Mouse (Mus musculus) heart, embryonic 13.5 days (tissue): ENCODE measurements at regions not wholly inside any gene's neighbourhood (a gene's known extent, or its start where the extent isn't known, plus 50 kb on each side); places are given as distances from the start of the nearest gene placed in this dataset.
A peak's percentile ranks its signal among the peaks of the same experiment; 100 is the strongest.

ENCODE experiments used
- ATAC-seq: fragments of 200-750 bp; cut with Nextera tagmentation; 2 replicates; pipeline ENCODE4 v1.8.0; 2017; ENCODE audit warnings: moderate TSS enrichment; ENCODE audit not compliant: insufficient number of reproducible peaks, low FRiP score, low TSS enrichment; ENCODE audit errors: extremely low read depth
- H3K27ac ChIP-seq: fragments of 300-500 bp; sonication (generic); replicated peaks from 2 replicates; pipeline ENCODE4 v1.5.1; 2015; ENCODE audit warnings: moderate library complexity, mild to moderate bottlenecking, inconsistent platforms
- H3K27me3 ChIP-seq: fragments of 300-500 bp; sonication (generic); replicated peaks from 2 replicates; pipeline ENCODE4 v1.6.1; 2015; ENCODE audit warnings: mild to moderate bottlenecking, inconsistent platforms
- H3K36me3 ChIP-seq: fragments of 300-500 bp; sonication (generic); 2 replicates; pipeline ENCODE4 v1.6.1; 2015; ENCODE audit warnings: mild to moderate bottlenecking, inconsistent platforms
- H3K4me1 ChIP-seq: fragments of 300-500 bp; sonication (generic); 2 replicates; pipeline ENCODE4 v1.6.1; 2015; ENCODE audit warnings: inconsistent platforms
- H3K4me2 ChIP-seq: fragments of 300-500 bp; sonication (generic); 2 replicates; pipeline ENCODE4 v1.6.1; 2015; ENCODE audit warnings: inconsistent platforms, mild to moderate bottlenecking, moderate library complexity
- H3K4me3 ChIP-seq: fragments of 300-500 bp; sonication (generic); 2 replicates; pipeline ENCODE4 v1.5.1; 2015; ENCODE audit warnings: moderate library complexity, mild to moderate bottlenecking, inconsistent platforms
- H3K9ac ChIP-seq: fragments of 300-500 bp; sonication (generic); 2 replicates; pipeline ENCODE4 v1.6.1; 2015; ENCODE audit warnings: inconsistent platforms, mild to moderate bottlenecking, moderate library complexity
- H3K9me3 ChIP-seq: fragments of 300-500 bp; sonication (generic); 2 replicates; pipeline ENCODE4 v1.6.1; 2016; ENCODE audit warnings: inconsistent platforms
- WGBS: fragments of 180-500 bp; shearing (Covaris S2); methylation state at CpG from one replicate; pipeline ENCODE4 v1.1.7; 2015; ENCODE audit warnings: mixed read lengths; 5-methylcytosine and 5-hydroxymethylcytosine counted together

- no peak for ATAC-seq
- H3K36me3 ChIP-seq: no peaks in the 10 kb centered on the region
- H3K9me3 ChIP-seq: no peaks in the 10 kb centered on the region
- H3K4me3 ChIP-seq: no peak overlapping the region
- 48% methylated on average over 1 of the region's 1 CpGs for WGBS
- no peak overlapping the region for H3K4me2 ChIP-seq
- H3K27me3 ChIP-seq: no peaks in the 10 kb centered on the region
- H3K9ac ChIP-seq: no peak overlapping the region
- H3K27ac ChIP-seq: no peak overlapping the region
- H3K4me1 ChIP-seq: no peaks in the 10 kb centered on the region
Measured at GRCm38 (mm10) chr3:125155319-125155718, 248.6 kb upstream of the Ndst4 start.

GRCm38 (mm10) chr3:125159763-125160162 is 244.1 kb upstream of the Ndst4 start:
- no peak for ATAC-seq
- WGBS: 73% methylated on average over 5 of the region's 5 CpGs

GRCm38 (mm10) chr3:125190571-125190970 is 213.3 kb upstream of the Ndst4 start:
- no peak overlapping the region for H3K27ac ChIP-seq
- no peaks in the 10 kb centered on the region for H3K36me3 ChIP-seq
- no peak overlapping the region for H3K4me3 ChIP-seq
- no peaks in the 10 kb centered on the region for H3K4me1 ChIP-seq
- no peak overlapping the region for H3K9ac ChIP-seq
- no peak overlapping the region for H3K4me2 ChIP-seq
- H3K27me3 ChIP-seq: no peaks in the 10 kb centered on the region
- no peaks in the 10 kb centered on the region for H3K9me3 ChIP-seq
- ATAC-seq: no peak

More at GRCm38 (mm10) chr3:125159763-125160162, 244.1 kb upstream of the Ndst4 start:
- H3K9me3 ChIP-seq: no peaks in the 10 kb centered on the region
- H3K27ac ChIP-seq: no peak overlapping the region
- H3K4me2 ChIP-seq: no peak overlapping the region
- H3K4me1 ChIP-seq: no peaks in the 10 kb centered on the region
- H3K27me3 ChIP-seq: no peaks in the 10 kb centered on the region
- H3K9ac ChIP-seq: no peak overlapping the region
- H3K36me3 ChIP-seq: no peaks in the 10 kb centered on the region
- no peak overlapping the region for H3K4me3 ChIP-seq

- H3K4me3 ChIP-seq: no peak overlapping the region
- no peaks in the 10 kb centered on the region for H3K9me3 ChIP-seq
- WGBS: 87% methylated on average over 2 of the region's 2 CpGs
- H3K4me2 ChIP-seq: no peak overlapping the region
- no peaks in the 10 kb centered on the region for H3K4me1 ChIP-seq
- no peak; the same call in 1 of the 2 replicates for ATAC-seq
- no peaks in the 10 kb centered on the region for H3K36me3 ChIP-seq
- H3K27me3 ChIP-seq: no peaks in the 10 kb centered on the region
- H3K27ac ChIP-seq: no peak overlapping the region
- H3K9ac ChIP-seq: no peak overlapping the region
Measured at GRCm38 (mm10) chr3:125220913-125221312, 183.0 kb upstream of the Ndst4 start.

- no peak overlapping the region for H3K4me2 ChIP-seq
- no peak for ATAC-seq
- H3K9ac ChIP-seq: no peak overlapping the region
- H3K36me3 ChIP-seq: no peaks in the 10 kb centered on the region
- no peaks in the 10 kb centered on the region for H3K4me1 ChIP-seq
- no peaks in the 10 kb centered on the region for H3K9me3 ChIP-seq
- 72% methylated on average over 3 of the region's 3 CpGs for WGBS
- no peak overlapping the region for H3K4me3 ChIP-seq
- no peaks in the 10 kb centered on the region for H3K27me3 ChIP-seq
- no peak overlapping the region for H3K27ac ChIP-seq
Measured at GRCm38 (mm10) chr3:125251124-125251523, 152.8 kb upstream of the Ndst4 start.

- H3K4me1 ChIP-seq: no peaks in the 10 kb centered on the region
- H3K4me3 ChIP-seq: no peak overlapping the region
- no peaks in the 10 kb centered on the region for H3K36me3 ChIP-seq
- no peak overlapping the region for H3K4me2 ChIP-seq
- H3K27ac ChIP-seq: no peak overlapping the region
- H3K9me3 ChIP-seq: no peaks in the 10 kb centered on the region
- ATAC-seq: no peak
- WGBS: 52% methylated on average over 2 of the region's 2 CpGs
- no peak overlapping the region for H3K9ac ChIP-seq
- H3K27me3 ChIP-seq: no peaks in the 10 kb centered on the region
Measured at GRCm38 (mm10) chr3:125260909-125261308, 143.0 kb upstream of the Ndst4 start.

- H3K27me3 ChIP-seq: no peaks in the 10 kb centered on the region
- H3K36me3 ChIP-seq: no peaks in the 10 kb centered on the region
- 29% methylated on average over 5 of the region's 5 CpGs for WGBS
- no peaks in the 10 kb centered on the region for H3K9me3 ChIP-seq
- no peak for ATAC-seq
- no peak overlapping the region for H3K4me3 ChIP-seq
- peaks cover 8% of the 10 kb centered on the region for H3K4me1 ChIP-seq
- H3K9ac ChIP-seq: no peak overlapping the region
- H3K4me2 ChIP-seq: peak overlapping the region; percentile 35
- no peak overlapping the region for H3K27ac ChIP-seq
Measured at GRCm38 (mm10) chr3:125270695-125271094, 133.2 kb upstream of the Ndst4 start.

GRCm38 (mm10) chr3:125271215-125271614 is 132.7 kb upstream of the Ndst4 start:
- H3K27ac ChIP-seq: no peak overlapping the region
- peaks cover 8% of the 10 kb centered on the region for H3K4me1 ChIP-seq
- no peak overlapping the region for H3K9ac ChIP-seq
- no peak overlapping the region for H3K4me3 ChIP-seq
- H3K27me3 ChIP-seq: no peaks in the 10 kb centered on the region
- no peaks in the 10 kb centered on the region for H3K36me3 ChIP-seq
- 21% methylated on average over 2 of the region's 2 CpGs for WGBS
- no peak for ATAC-seq
- peak overlapping the region; percentile 35 for H3K4me2 ChIP-seq
- no peaks in the 10 kb centered on the region for H3K9me3 ChIP-seq

GRCm38 (mm10) chr3:125278605-125279004 is 125.3 kb upstream of the Ndst4 start:
- H3K4me2 ChIP-seq: no peak overlapping the region
- no peaks in the 10 kb centered on the region for H3K9me3 ChIP-seq
- no peak for ATAC-seq
- H3K4me1 ChIP-seq: no peaks in the 10 kb centered on the region
- H3K9ac ChIP-seq: no peak overlapping the region
- H3K36me3 ChIP-seq: no peaks in the 10 kb centered on the region
- H3K4me3 ChIP-seq: no peak overlapping the region
- no peaks in the 10 kb centered on the region for H3K27me3 ChIP-seq
- H3K27ac ChIP-seq: no peak overlapping the region

- Histone ChIP-seq H3K9ac (no peak overlapping the region), H3K9me3 (no peaks in the 10 kb centered on the region), H3K36me3 (no peaks in the 10 kb centered on the region), H3K4me2 (no peak overlapping the region), H3K27ac (no peak overlapping the region), H3K4me3 (no peak overlapping the region), H3K4me1 (no peaks in the 10 kb centered on the region), H3K27me3 (no peaks in the 10 kb centered on the region)
- ATAC-seq: no peak
- 83% methylated on average over 2 of the region's 2 CpGs for WGBS
Measured at GRCm38 (mm10) chr3:125279007-125279406, 124.9 kb upstream of the Ndst4 start.

GRCm38 (mm10) chr3:125279610-125280009 is 124.3 kb upstream of the Ndst4 start:
- H3K4me3 ChIP-seq: no peak overlapping the region
- H3K27ac ChIP-seq: no peak overlapping the region
- H3K4me2 ChIP-seq: no peak overlapping the region
- H3K9ac ChIP-seq: no peak overlapping the region
- no peak for ATAC-seq
- H3K4me1 ChIP-seq: no peaks in the 10 kb centered on the region
- H3K27me3 ChIP-seq: no peaks in the 10 kb centered on the region
- H3K9me3 ChIP-seq: no peaks in the 10 kb centered on the region
- H3K36me3 ChIP-seq: no peaks in the 10 kb centered on the region

GRCm38 (mm10) chr3:125288598-125288997 is 115.3 kb upstream of the Ndst4 start:
- no peak overlapping the region for H3K9ac ChIP-seq
- no peaks in the 10 kb centered on the region for H3K36me3 ChIP-seq
- no peak overlapping the region for H3K27ac ChIP-seq
- 63% methylated on average over 1 of the region's 1 CpGs for WGBS
- ATAC-seq: no peak
- H3K9me3 ChIP-seq: no peaks in the 10 kb centered on the region
- H3K27me3 ChIP-seq: no peaks in the 10 kb centered on the region
- H3K4me3 ChIP-seq: no peak overlapping the region
- H3K4me2 ChIP-seq: no peak overlapping the region
- H3K4me1 ChIP-seq: no peaks in the 10 kb centered on the region
